Mouse (Mus musculus) lung, adult 2 months (tissue): ENCODE results near the gene Sorbs1.

Experiments
- CTCF ChIP-seq: fragments of 200-500 bp; IDR thresholded peaks from 2 replicates; pipeline ENCODE4 v1.5.1; 2011; ENCODE audit warnings: mild to moderate bottlenecking, low read length, control low read depth; ENCODE audit not compliant: insufficient read depth
- POLR2A ChIP-seq: fragments of 200-500 bp; IDR thresholded peaks from 2 replicates; pipeline ENCODE4 v1.6.1; 2011; ENCODE audit warnings: low read depth, mild to moderate bottlenecking, control low read depth, low read length, borderline replicate concordance; ENCODE audit errors: extremely low read depth

- TF ChIP-seq CTCF (no peak), POLR2A (no peak)
Observed at GRCm38 (mm10) chr19:40462481-40462880, 51.1 kb downstream of the Sorbs1 start.
